Mouse (Mus musculus) spleen, adult 18-20 months (tissue): ENCODE data around the gene Prkch.
"Not testable (repeated sequence)": the region's sequence is repeated elsewhere in the genome, so short reads cannot be mapped to it uniquely, and the experiment has no call there.

Experiments
- DNase-seq, 2 experiments: peaks; one replicate each; pipeline ENCODE4 v3.0.0; 2022; ENCODE audit warnings: mixed read lengths in 2 of 2

Prkch gene

DNA sequence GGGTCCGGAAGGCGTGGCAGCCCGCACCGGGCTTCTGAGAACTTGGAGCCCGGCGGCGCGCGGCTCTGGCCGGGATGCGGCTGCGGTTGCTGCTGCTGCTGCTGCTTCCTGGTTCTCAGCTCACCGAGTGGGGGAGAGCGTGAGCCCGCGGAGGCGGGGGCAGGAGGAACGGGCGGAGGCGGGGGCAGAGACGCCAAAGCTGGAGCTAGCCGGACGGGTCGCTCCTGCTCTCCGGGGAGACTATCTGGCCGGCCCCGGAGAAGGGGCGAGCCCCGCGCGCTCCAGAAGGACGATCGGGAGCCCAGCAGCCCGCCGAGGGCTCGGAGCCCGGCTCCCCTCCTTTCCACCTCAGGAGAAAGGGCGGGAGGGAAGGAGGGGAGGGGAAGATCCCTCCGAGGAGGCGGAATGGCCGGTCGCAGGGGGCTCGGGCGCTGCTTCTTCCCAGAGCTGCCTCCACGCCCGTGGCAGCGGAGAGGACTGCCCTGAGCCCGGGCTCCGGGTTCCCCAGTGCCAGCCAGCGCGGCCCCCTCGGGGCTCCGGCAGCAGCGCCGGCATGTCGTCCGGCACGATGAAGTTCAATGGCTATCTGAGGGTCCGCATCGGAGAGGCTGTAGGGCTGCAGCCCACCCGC, at the start of gene Prkch:
Gene Prkch, plus strand, starts transcription at position 187 of the 631 bp plus-strand sequence.
- DNase-seq = peak; percentile 72 to 73

GRCm38 (mm10) chr12:73537499-73538138, 47.0 kb upstream of the Prkch start:
- no peak for DNase-seq

- DNase-seq = not testable (repeated sequence)
Measured at GRCm38 (mm10) chr12:73538139-73538508, 46.5 kb upstream of the Prkch start.

- no peak for DNase-seq
Measured at GRCm38 (mm10) chr12:73539151-73539550, 45.4 kb upstream of the Prkch start.

GRCm38 (mm10) chr12:73540402-73540801, 44.2 kb upstream of the Prkch start:
- DNase-seq = no peak

DNA sequence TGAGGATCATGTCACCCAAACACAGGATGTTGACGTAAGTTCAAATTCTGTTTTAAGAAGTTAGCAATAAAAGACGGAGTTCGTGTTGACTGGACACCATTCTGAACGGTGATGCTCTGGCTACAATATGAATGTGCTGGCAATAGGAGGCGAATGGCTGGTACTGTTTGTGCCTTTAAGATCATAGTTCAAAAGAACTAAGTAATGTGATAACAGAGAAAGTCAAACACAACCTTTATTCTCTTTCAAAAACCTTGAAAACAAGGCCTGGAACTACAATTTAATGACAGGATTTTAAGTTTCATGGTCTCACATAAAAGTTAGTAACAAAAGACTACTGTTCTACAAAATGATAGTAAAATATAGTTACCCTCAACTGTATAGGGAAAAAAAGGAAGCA, 41.4 kb upstream of the Prkch start:
- DNase-seq = no peak

GRCm38 (mm10) chr12:73544736-73545671, 39.6 kb upstream of the Prkch start:
- no peak for DNase-seq

DNA sequence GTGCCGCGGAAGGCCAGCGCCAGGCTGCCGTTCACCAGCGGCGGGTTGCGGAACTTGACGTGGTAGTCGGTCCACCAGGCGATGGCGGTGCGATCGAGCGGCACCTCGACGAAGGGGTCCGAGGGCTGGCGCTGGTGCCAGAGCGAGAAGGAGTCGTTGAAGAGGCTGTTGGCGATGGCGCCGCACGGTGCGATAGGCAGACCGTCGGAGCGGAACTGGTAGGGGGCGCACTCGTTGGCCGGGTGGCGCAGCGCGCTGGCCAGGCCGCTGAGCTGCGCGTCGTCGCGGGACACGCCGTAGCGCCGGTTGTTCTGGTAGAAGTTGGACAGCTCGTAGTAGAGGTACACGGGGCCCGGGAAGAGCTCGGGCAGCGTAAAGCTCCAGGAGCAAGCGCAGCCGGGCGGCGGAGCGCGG, 38.9 kb upstream of the Prkch start:
- DNase-seq = no peak

GRCm38 (mm10) chr12:73546086-73546711, 38.4 kb upstream of the Prkch start, which contains the start of gene Tmem30b:
TSS of gene Tmem30b (minus strand) at chr12:73546392.
- DNase-seq = no peak

DNA sequence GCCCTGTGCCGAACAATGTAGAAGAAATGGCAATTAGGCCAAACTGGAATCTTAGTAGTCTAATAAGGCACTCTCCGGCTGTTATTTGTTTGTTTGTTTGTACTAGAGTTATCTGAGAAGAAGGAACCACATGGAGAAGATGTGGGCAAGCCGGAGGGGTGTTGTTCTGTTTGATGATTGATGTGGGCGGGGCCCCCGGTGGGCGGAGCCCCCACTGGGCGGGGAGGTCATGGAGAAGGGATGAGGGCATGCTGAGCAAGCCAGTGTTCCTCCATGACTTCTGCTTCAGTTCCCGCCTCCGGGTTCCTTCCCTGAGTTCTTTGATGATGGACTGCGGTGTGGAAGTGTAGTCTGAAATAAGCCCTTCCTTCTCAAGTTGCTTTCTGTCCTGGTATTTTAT, 37.0 kb upstream of the Prkch start:
- no peak for DNase-seq

DNA sequence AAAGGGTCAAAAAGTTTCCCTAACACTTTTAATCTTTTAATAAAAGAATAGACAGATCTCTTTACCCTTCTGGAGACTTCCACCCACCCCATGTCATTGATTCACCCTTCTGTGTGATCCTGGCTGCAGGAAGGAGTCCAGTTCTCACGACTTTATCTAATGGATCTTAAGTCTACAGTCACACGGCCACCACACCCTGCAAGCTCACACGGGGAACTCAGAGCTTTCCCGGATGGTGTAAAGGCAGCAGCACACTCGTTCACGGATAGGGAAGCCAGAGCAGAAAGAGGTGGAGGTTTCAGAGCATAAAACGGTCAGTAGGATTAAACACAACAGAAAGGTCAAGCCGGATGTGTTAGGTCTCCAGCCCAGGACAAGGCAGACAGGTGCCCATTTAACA, 36.3 kb upstream of the Prkch start:
- DNase-seq = no peak

GRCm38 (mm10) chr12:73554155-73554554, 30.4 kb upstream of the Prkch start:
- peak in 1 of 2 experiments; percentile 34 for DNase-seq

DNA sequence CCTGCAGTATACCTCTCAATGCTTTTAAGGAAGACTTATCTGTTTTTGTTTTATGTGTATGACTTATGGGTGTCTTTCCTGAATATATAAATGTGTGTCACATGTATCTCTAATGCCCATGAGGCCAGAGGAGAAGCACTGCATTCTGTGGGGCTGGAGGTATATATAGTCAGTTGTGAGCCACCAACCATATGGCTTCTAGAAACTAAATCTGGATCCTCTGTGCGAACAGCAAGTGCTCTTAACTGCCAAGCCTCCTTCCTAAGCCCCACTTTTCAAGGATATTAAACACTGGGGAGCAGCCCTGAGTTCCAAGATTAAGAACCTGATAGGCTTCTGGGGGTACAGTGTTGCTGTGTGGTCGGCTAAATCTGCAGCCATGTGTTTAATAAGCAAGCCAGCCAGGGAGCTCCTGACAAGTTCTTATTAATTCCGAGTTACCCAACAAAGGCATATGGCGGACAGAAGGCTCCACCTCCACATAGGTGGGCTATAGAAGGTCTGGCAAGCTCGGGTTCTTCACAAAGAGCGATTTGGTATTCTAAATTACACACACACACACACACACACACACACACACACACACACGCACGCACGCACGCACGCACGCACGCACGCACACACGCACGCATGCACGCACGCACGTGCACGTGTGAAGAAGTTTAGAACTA, 25.9 kb upstream of the Prkch start:
- DNase-seq = no peak

DNA sequence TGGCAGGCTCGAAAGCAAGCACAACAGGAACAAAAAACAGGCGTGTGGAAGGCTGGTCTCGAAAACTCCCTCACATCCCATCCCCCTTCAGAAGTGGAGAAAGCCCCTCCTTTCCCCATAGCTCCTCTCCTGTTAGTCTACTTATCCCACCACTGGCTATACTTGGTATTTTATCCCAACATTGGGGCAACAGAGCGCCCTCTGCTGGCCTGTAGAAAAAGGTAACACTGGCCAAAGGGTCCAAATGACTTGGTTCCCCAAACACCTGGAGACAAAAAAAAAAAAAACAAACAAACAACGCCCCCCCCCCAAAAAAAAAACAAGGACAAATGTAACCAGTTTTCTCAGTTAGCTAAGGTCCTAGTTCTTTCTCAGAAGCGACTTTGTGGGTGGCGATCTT, 24.5 kb upstream of the Prkch start:
- DNase-seq = no peak

GRCm38 (mm10) chr12:73563122-73563521, 21.5 kb upstream of the Prkch start:
- not testable (repeated sequence) for DNase-seq

- no peak for DNase-seq
Measured at GRCm38 (mm10) chr12:73564176-73564575, 20.4 kb upstream of the Prkch start.

GRCm38 (mm10) chr12:73564795-73565619, 19.6 kb upstream of the Prkch start:
- DNase-seq = no peak

DNA sequence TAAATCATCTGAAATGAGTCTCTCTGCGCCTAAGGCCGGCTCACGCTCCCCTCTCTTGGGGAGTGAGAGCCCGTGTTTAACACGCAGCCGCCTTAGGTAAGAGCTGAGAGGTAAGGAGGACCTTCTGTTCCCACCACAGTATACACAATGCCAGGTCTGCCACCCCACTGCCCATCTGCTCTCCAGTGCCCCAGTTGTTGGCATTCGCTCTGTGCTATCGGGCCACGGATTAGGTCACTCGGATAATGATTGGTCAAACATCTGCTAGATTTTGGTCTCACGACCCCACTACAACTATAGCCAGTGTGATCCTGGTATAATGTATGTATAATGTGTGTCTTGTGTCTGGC, 19.0 kb upstream of the Prkch start:
- DNase-seq = no peak

DNA sequence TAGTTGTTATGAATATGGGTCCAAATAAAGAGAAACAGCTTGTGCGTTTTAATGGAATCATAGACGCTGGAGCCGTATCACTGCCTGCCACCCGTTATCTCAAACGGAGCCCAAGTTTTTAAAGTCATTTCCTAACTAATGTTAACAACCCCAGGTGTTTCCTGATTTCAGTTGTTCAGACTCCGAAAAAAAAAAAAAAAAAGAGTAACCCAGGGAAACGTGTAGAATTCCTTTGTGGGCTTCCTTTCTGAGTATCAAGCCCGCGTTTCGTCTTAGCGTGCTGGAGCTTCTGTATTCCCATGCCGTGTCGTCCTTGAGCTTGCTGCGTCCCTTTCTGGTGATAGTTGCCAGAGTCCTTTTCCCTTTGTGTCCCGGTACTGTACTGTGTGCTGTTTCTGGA, 10.0 kb upstream of the Prkch start:
- no peak for DNase-seq

DNA sequence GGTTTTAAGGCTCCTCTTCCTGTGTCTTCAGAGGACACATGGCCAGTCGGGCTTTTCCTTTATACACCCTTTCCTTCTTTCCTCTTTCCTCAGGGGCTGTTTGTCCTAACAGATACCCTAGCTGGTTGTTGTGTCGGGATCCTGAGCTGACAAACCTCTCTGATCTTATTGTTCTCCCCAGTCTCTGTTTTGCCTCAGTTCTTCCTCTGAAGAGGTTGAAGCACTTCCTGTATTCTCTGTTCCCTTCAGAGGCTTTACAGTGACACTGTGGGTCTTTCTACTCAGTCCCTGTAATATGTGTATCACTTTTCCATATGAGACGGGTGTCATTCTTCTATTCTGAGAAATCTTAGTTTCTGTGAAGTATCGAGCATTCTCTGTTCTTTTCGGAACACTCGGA, 6.5 kb upstream of the Prkch start:
- DNase-seq = no peak

- DNase-seq = no peak
Measured at GRCm38 (mm10) chr12:73580811-73581210, 3.8 kb upstream of the Prkch start.

DNA sequence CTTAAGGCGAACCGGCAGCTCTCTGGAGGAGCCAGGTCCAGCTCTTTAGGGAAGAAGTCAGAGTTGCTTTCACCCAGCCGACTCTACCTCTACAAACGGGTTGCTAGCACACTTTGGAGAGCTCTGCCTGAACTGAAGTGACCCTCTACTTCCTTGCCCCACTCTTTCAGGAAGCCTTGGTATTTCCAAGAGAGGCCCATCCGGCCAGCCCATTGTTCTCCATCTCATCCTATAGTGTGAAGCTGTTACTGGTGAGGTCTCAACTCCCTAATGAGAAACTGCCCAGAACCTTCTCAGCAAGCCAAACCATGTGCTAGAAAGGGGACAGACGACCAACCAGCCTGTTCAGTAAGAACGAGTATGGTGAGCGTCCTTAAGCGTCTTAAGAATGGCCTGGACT, 1.3 kb upstream of the Prkch start:
- DNase-seq = no peak
